Mouse (Mus musculus) E14TG2a.4 (cell line): ENCODE measurements at regions not wholly inside any gene's neighbourhood (a gene's known extent, or its start where the extent isn't known, plus 50 kb on each side); places are given as distances from the start of the nearest gene placed in this dataset.

ENCODE experiments used
- H3K27me3 ChIP-seq: 2 replicates; pipeline ENCODE4 v1.6.1; 2014; ENCODE audit warnings: low read length, control low read depth; ENCODE audit not compliant: insufficient read depth
- H3K36me3 ChIP-seq: 2 replicates; pipeline ENCODE4 v1.6.1; 2014; ENCODE audit warnings: low read length, control low read depth; ENCODE audit not compliant: insufficient read depth
- H3K4me1 ChIP-seq: replicated peaks from 2 replicates; pipeline ENCODE4 v1.6.1; 2014; ENCODE audit warnings: low read depth, low read length, control low read depth
- H3K4me3 ChIP-seq: replicated peaks from 2 replicates; pipeline ENCODE4 v1.5.1; 2014; ENCODE audit warnings: mild to moderate bottlenecking, low read length
- H3K9me3 ChIP-seq: 2 replicates; pipeline ENCODE4 v1.6.1; 2014; ENCODE audit warnings: low read length, control low read depth
- CTCF ChIP-seq: conservative IDR thresholded peaks from 2 replicates; pipeline ENCODE4 v1.5.1; 2014; ENCODE audit warnings: low read length
- NANOG ChIP-seq: IDR thresholded peaks from 2 replicates; pipeline ENCODE4 v1.6.1; 2014; ENCODE audit warnings: borderline replicate concordance, low read length, mixed read lengths
- POU5F1 ChIP-seq: IDR thresholded peaks from 2 replicates; pipeline ENCODE4 v1.6.1; 2014; ENCODE audit warnings: low read length, borderline replicate concordance

- H3K9me3 ChIP-seq, result no peaks in the 10 kb centered on the region
- no peaks in the 10 kb centered on the region for H3K27me3 ChIP-seq
These were observed 262.0 kb upstream of the Sgcd start for GRCm38 (mm10) chr11:48250678-48251317.

GRCm38 (mm10) chr11:48249315-48249714, 260.5 kb upstream of the Sgcd start:
- TF ChIP-seq NANOG, result no peak
- no peak for TF ChIP-seq CTCF
- H3K36me3 ChIP-seq, result no peaks in the 10 kb centered on the region
- H3K27me3 ChIP-seq, result no peaks in the 10 kb centered on the region
- H3K9me3 ChIP-seq, result no peaks in the 10 kb centered on the region
- H3K4me1 ChIP-seq, result no peaks in the 10 kb centered on the region
- H3K4me3 ChIP-seq, result no peak overlapping the region

More at GRCm38 (mm10) chr11:48250678-48251317, 262.0 kb upstream of the Sgcd start:
- TF ChIP-seq POU5F1 (no peak), NANOG (no peak), CTCF (no peak)
- H3K4me1 ChIP-seq, result no peaks in the 10 kb centered on the region
- no peaks in the 10 kb centered on the region for H3K36me3 ChIP-seq
- no peak overlapping the region for H3K4me3 ChIP-seq

- Histone ChIP-seq H3K4me1 (no peaks in the 10 kb centered on the region), H3K27me3 (no peaks in the 10 kb centered on the region), H3K36me3 (no peaks in the 10 kb centered on the region), H3K9me3 (no peaks in the 10 kb centered on the region), H3K4me3 (no peak overlapping the region)
- TF ChIP-seq POU5F1 (no peak), CTCF (no peak), NANOG (no peak)
These were observed 232.4 kb upstream of the Sgcd start for GRCm38 (mm10) chr11:48221156-48221555.

GRCm38 (mm10) chr11:48219157-48219556, 230.4 kb upstream of the Sgcd start:
- H3K4me3 ChIP-seq, result no peak overlapping the region
- no peaks in the 10 kb centered on the region for H3K9me3 ChIP-seq
- no peaks in the 10 kb centered on the region for H3K4me1 ChIP-seq
- no peaks in the 10 kb centered on the region for H3K27me3 ChIP-seq
- H3K36me3 ChIP-seq, result no peaks in the 10 kb centered on the region
- no peak for TF ChIP-seq POU5F1
- no peak for TF ChIP-seq NANOG
- no peak for TF ChIP-seq CTCF

DNA sequence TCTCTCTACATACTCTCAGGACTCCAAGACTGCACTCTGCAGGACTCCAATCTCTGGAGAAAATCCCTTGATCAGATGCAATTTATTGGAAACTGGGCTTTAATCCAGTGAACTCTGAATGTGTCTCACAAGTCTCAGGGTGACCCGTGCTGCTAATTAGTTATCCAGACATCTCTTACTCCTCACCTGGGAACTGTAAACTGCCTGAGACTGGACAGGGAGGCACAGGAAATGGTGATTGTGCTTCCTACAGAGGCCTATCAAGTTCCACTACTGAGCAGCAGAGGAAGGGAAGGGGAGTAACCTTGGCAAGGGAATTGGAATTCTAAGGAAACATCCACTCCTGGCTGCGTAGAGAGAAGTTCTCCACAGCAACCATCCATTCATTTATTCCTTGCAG, 228.0 kb upstream of the Sgcd start:
- Histone ChIP-seq H3K4me3 (no peak overlapping the region), H3K9me3 (no peaks in the 10 kb centered on the region), H3K36me3 (no peaks in the 10 kb centered on the region), H3K4me1 (no peaks in the 10 kb centered on the region), H3K27me3 (no peaks in the 10 kb centered on the region)
- TF ChIP-seq CTCF, result no peak

- TF ChIP-seq NANOG, result no peak
- TF ChIP-seq POU5F1, result no peak
- no peaks in the 10 kb centered on the region for H3K9me3 ChIP-seq
- H3K27me3 ChIP-seq, result no peaks in the 10 kb centered on the region
- H3K36me3 ChIP-seq, result no peaks in the 10 kb centered on the region
- H3K4me1 ChIP-seq, result no peaks in the 10 kb centered on the region
- H3K4me3 ChIP-seq, result no peak overlapping the region
These were observed 197.8 kb upstream of the Sgcd start for GRCm38 (mm10) chr11:48186604-48187003.

DNA sequence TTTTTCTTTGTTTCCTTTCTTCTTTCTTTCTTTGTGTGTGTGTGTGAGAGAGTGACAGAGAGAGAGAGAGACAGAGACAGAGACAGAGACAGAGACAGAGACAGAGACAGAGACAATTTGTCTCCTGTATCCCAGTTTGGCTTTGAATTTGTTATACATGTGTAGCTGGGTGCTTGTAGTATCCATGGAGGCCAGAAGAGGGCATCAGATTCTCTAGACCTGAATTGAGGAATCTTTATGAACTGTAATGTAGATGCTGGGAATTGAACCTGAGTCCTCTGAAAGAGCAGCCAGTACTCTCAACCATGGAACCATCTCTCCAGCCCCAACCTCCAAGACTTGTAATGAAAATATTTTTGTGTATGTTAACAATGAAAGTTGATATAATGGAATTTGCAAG, 190.2 kb upstream of the Sgcd start:
- H3K27me3 ChIP-seq, result no peaks in the 10 kb centered on the region
- no peaks in the 10 kb centered on the region for H3K9me3 ChIP-seq
- H3K4me1 ChIP-seq, result no peaks in the 10 kb centered on the region
- TF ChIP-seq POU5F1 (no peak), CTCF (peak; percentile 43)
- no peak overlapping the region for H3K4me3 ChIP-seq
- H3K36me3 ChIP-seq, result no peaks in the 10 kb centered on the region

DNA sequence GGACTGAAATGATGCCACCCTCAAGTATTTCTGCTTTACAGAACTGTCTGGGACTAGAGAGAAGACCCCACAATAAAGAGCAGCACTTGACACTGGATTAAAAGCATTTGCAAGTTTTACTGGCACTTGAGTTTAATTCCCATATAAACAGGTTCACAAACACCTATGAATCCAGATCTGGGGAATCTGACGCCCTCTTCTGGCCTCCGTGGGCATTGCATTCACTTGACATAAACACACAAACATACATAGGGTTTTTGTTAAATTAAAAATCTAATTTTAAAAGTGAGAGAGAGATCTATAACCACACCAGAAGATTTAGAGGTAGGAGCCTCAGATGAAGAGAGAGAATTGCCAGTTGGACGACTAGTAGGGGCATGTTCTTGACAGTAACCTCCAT, 189.4 kb upstream of the Sgcd start:
- TF ChIP-seq POU5F1 (no peak), CTCF (peak; percentile 77)
- Histone ChIP-seq H3K9me3 (no peaks in the 10 kb centered on the region), H3K4me3 (no peak overlapping the region), H3K27me3 (no peaks in the 10 kb centered on the region), H3K4me1 (no peaks in the 10 kb centered on the region), H3K36me3 (no peaks in the 10 kb centered on the region)

DNA sequence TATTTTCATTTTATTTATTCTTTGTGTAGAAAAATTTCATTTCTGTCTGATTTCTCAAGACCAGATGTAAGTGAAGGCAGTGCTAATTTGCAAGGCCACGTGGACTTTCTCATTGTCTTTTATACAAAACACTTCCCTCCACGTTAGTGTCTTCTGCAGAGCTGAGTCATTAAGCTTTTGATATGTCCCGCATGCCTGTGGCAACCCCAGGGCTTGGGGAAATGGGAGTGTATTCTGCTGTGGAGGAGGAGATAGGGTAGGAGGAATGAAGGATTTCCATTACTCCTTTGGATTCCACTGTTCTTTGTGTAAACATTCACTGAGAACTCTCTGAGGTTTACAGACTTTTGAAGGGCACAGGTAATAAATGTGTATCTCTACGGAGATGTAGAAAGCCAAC, 187.7 kb upstream of the Sgcd start:
- no peaks in the 10 kb centered on the region for H3K9me3 ChIP-seq
- no peaks in the 10 kb centered on the region for H3K27me3 ChIP-seq
- H3K36me3 ChIP-seq, result no peaks in the 10 kb centered on the region
- H3K4me3 ChIP-seq, result no peak overlapping the region
- H3K4me1 ChIP-seq, result no peaks in the 10 kb centered on the region
- no peak for TF ChIP-seq CTCF
- no peak for TF ChIP-seq NANOG
- no peak for TF ChIP-seq POU5F1
